Mouse (Mus musculus) macrophage (primary cell): ENCODE results near the gene Apom. TPM values are rescaled to one million over a fixed set of nuclear protein-coding genes. Genes with fewer than 3 reads are reported as not detected.

Experiments used
- H3K27ac ChIP-seq: fragments of 350-480 bp; formaldehyde crosslinking; 2 replicates; pipeline ENCODE4 v1.9.0; 2021
- H3K36me3 ChIP-seq: fragments of 350-480 bp; formaldehyde crosslinking; 2 replicates; pipeline ENCODE4 v1.9.0; 2021; ENCODE audit errors: inconsistent target
- H3K4me3 ChIP-seq: fragments of 350-480 bp; formaldehyde crosslinking; 2 replicates; pipeline ENCODE4 v1.9.0; 2021; ENCODE audit errors: inconsistent target
- H3K79me2 ChIP-seq: fragments of 350-480 bp; formaldehyde crosslinking; 2 replicates; pipeline ENCODE4 v1.9.0; 2021; ENCODE audit errors: inconsistent target
- WGBS: methylation state at CpG from one replicate; pipeline ENCODE4 v1.1.7; 2026; ENCODE audit warnings: inconsistent platforms; ENCODE audit not compliant: missing documents; 5-methylcytosine and 5-hydroxymethylcytosine counted together
- polyA plus RNA-seq: library from polyadenylated mRNA; stranded (reverse); fragments of 250-400 nt; gene quantifications from 3 replicates; pipeline ENCODE4 v1.2.4, GENCODE M21; 2018; ENCODE audit warnings: inconsistent platforms

Apom gene
- polyA plus RNA-seq, 1 experiment from 2014 or later: not detected

DNA sequence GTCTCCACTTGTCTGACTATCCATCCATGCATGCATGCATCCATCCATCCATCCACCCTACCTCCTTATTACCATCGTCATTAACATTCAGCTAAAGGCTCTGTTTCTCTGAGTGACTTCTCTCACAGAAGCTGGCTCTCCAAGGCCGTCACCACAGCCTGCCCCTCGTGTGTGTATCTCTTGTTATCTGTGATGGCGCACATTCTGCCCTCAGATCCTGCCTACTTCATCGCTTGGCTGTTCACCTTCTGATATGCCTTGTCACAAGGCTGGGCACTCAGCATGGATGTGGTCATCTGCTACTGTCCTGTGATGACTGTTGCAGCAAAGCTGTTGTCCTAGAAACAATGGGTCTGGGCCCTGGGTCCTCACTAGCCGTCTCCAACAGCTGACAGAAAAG is 27.1 kb downstream of the Apom start:
- Histone ChIP-seq H3K4me3 (no peak overlapping the region), H3K36me3 (peaks cover 34% of the 10 kb centered on the region), H3K79me2 (no peaks in the 10 kb centered on the region), H3K27ac (no peak overlapping the region)
- WGBS: 89% methylated on average over 5 of the region's 6 CpGs

DNA sequence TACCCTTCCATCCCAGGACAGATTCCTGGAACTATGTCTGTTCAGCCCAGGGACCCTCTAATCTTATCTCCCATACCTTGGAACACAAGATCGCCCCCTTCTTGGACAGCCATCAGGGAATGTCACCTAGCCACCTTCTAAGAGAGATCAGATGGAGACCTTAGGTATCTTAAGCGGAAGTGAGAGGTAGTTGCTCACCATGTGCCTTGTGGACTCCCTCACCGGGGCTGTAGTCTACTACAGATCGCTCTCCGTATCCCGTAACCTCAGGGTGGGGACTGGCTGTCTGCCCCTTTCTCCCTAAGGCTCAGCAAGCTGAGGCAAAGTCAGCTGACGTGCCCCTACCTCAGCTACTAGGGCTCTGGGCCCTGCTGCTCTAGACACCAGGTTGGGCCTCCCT is 27.8 kb downstream of the Apom start:
- Histone ChIP-seq H3K27ac (no peak overlapping the region), H3K79me2 (no peaks in the 10 kb centered on the region), H3K4me3 (no peak overlapping the region), H3K36me3 (peaks cover 41% of the 10 kb centered on the region)
- WGBS: 100% methylated on average over 7 of the region's 7 CpGs

DNA sequence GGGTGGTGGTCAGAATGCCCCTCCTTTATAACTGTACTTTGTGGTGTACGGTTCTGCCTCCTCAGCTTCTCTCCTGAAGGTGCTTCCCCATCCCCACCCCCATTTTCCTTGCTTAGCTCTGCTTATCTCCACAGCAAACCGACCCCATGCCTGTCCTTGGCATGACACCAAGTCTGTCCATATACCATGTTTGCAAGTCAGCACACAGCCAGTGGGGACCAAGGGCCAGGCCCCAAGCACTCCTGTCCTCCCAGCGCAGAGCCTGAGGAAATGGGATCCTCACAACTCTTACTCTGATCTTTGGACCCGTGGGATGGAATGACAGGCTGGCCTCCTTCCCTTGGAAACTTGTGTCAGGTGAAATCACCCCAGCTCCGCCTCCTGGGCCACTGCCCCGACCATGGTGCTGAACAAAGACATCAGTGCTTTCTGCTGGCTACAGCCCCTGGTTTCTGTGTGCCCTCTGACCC is 28.6 kb downstream of the Apom start:
- WGBS: 65% methylated on average over 6 of the region's 6 CpGs
- H3K27ac ChIP-seq: no peak overlapping the region
- H3K36me3 ChIP-seq: peaks cover 48% of the 10 kb centered on the region
- no peak overlapping the region for H3K4me3 ChIP-seq
- H3K79me2 ChIP-seq: no peaks in the 10 kb centered on the region

DNA sequence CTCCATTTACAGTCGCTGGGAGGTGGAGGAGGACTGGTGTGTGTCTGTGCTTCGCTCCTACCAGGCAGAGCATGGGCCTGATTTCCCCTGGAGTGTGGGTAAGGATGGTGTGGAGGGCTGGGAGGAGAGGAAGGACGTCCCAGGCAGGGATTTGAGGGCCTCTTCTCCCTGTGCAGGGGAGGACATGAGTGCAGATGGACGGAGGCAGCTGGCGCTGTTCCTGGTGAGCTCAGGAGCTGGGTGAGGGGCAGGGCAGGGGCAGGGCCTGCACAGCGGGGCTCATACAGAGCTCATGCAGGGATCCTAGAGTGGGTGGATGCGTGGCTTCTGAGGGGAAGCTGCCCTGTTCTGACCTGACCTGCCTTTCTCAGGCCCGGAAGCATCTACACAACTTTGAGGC is 29.6 kb downstream of the Apom start:
- H3K36me3 ChIP-seq: peaks cover 57% of the 10 kb centered on the region
- H3K27ac ChIP-seq: no peak overlapping the region
- whole genome bisulfite sequencing: 90% methylated on average over 8 of the region's 8 CpGs
- H3K79me2 ChIP-seq: no peaks in the 10 kb centered on the region
- H3K4me3 ChIP-seq: no peak overlapping the region

DNA sequence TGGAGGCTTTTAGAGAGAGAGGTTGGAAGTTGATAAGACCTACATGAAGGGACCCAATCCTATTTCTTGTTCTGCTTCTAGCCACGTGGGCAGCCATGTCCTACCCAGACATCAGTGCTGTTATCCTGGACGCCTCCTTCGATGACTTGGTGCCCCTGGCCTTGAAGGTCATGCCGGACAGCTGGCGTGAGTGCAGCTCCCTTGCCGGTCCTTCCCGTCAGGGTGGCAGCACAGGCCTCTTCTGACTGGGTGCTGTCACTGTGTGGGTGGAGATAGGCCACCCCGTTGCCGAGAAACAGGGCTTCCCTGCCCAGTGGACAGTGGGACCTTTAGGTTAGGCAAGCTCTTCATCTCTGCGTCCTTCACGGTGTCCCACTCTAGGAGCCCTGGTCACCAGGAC is 30.7 kb downstream of the Apom start:
- Histone ChIP-seq H3K27ac (no peak overlapping the region), H3K4me3 (no peak overlapping the region), H3K36me3 (peaks cover 69% of the 10 kb centered on the region), H3K79me2 (no peaks in the 10 kb centered on the region)
- WGBS: 93% methylated on average over 10 of the region's 11 CpGs

DNA sequence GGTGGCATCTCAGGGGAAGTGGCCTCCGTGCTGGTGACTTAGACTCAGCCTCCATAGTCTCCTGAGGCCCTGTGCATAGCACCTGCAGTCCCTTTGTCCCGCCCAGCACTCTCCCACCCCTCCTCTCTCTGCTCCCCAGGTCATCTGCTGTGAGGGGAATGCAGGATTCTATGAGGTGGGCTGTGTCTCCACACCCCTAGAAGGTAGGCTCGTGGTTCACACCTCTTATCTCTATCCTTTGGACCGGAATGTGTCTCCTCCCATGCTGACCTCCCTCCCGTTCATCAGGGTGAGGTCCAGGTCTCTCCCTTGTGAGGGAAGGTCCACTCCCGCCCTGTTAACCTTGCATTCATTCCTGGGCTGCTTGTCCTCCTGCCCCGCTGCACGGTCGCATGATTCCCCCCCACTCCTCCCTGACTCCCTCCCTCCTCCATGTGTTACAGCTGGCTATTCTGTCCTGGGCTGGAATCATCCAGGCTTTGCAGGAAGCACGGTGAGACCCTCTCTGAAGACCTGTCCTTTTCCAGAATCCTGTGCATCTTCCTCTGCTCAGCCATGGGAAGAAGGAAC is 31.6 kb downstream of the Apom start:
- WGBS: 93% methylated on average over 10 of the region's 10 CpGs
- Histone ChIP-seq H3K27ac (no peak overlapping the region), H3K4me3 (no peak overlapping the region), H3K36me3 (peaks cover 72% of the 10 kb centered on the region), H3K79me2 (no peaks in the 10 kb centered on the region)

DNA sequence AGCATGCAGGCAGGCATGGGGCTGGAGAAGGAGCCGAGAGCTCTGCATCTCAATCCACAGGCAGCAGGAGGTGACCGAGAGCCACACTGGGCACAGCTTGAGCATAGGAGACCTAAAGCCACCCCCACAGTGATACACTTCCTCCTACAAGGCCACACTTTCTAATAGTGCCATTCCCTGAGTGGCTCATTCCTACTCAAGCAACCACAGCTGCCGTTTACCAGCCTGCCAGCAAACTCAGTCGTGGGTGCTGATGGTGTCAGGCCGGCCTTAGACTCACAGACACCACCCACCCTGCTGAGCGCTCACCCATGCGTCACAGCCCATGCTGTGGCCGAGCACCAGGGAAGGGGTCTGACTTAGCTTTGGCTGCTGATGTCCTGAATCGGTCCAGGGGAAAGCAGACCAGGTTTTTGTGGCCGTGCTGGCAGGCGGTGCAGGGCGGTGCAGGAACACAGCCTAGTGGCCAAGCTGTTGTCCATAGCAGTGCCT is 34.6 kb downstream of the Apom start:
- no peak overlapping the region for H3K4me3 ChIP-seq
- 95% methylated on average over 12 of the region's 12 CpGs for WGBS
- no peaks in the 10 kb centered on the region for H3K79me2 ChIP-seq
- H3K27ac ChIP-seq: no peak overlapping the region
- peaks cover 80% of the 10 kb centered on the region for H3K36me3 ChIP-seq

DNA sequence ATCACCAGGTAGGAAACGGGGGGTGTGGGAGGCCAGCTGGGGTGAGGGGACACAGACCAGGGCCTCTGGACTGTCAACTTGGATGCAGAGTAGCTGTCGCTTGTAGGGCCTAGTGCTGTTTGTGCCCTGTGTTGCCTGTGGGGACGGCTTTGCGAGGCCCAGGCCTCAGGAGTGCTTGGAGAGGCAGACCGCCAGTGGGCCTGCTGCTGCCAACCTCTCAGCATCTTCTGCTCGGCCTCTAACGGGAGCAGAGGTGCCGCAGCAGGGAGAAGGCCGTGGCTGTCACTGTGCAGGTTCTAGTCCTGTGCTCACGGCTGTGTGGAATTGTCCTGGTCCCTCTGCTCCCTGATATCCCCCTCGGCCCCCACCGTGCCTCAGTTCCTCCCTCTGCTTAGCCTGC is 35.3 kb downstream of the Apom start:
- 96% methylated on average over 12 of the region's 12 CpGs for WGBS
- peaks cover 78% of the 10 kb centered on the region for H3K36me3 ChIP-seq

DNA sequence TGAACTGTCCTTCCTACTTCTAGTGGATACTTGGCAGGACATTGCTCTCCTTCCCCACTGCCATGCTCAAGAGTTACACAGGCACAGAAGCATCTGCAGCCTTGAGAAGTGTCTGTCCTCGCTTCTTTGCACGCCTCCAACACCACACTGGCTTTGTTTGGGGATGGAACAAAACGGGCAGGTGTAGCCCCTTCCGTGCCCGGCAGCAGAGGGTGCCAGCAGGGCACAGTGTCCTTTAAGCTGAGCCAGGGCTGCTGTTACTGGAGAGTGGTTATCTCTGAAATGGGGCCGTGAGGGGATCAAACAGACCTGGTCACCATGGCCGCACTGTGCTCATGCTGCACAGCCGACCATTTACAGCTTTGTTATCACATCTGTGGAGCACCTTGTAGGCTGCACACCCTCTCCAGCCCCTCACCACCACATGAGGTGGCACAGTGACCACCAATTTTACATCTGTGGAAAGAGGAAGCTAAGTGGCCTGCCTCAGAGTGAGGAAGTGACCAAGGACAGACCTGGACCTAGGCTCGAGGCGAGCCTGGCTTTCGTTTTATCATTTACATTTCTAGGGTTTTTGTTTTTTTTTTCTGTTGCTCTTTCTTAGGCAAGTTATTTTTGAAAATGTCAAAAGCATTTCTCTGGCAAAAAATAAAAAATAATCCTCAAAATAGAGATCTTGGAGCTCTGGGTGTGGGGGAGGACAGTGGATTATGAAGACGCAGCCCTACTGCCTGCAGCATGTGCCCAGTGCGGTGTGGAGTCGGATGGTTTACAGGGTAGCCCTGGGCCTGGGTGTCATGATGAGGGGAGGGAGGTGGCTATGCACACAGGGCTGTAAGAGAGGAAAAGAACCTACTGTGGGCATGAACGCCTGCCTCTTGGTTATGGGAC is 37.1 kb downstream of the Apom start:
- Histone ChIP-seq H3K36me3 (peaks cover 65% of the 10 kb centered on the region), H3K79me2 (peaks cover 11% of the 10 kb centered on the region; the same call in 1 of the 2 replicates), H3K4me3 (no peak overlapping the region), H3K27ac (no peak overlapping the region)
- WGBS: 83% methylated on average over 15 of the region's 15 CpGs

More for the DNA sequence above, 35.3 kb downstream of the Apom start:
- Histone ChIP-seq H3K27ac (no peak overlapping the region), H3K79me2 (no peaks in the 10 kb centered on the region), H3K4me3 (no peak overlapping the region)

DNA sequence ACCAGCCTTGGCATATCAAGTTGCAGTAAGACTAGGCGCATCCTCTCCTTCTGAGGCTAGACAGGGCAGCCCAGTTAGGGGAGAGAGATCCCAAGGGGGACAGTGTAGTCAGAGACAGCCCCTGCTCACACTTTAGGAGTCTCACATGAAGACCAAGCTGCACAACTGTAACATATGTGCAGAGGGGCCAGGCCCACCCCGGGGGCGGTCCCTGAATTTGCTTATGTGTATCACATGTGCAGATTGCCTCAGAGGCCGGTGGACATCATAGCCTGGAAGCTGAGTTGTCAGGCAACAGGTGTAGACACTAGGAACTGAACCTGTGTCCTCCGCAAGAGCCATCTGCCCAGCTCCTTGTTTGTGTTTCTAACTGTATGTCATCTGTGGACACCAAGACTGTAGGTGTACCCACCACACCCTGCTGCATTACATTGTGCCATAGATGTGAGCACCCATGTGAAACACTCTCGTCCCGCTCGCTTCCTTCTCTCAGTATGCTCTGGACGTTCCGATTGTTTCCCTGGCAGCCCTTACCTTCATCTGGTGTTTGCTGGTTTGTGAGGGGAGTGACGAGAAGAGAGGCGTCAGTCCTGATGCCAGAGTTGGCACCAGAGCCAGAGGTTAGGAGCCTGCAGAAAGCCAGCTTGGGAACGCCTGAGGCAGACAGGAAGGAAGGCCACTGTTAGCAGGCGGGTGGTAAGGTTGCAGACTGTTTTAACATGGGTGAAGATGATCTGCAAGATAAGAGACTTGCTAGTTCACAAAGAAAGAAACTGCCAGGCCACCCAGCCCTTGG is 39.2 kb downstream of the Apom start:
- Histone ChIP-seq H3K4me3 (no peak overlapping the region), H3K79me2 (peaks cover 13% of the 10 kb centered on the region; the same call in 1 of the 2 replicates), H3K27ac (no peak overlapping the region), H3K36me3 (peaks cover 45% of the 10 kb centered on the region)
- WGBS: 92% methylated on average over 14 of the region's 14 CpGs

DNA sequence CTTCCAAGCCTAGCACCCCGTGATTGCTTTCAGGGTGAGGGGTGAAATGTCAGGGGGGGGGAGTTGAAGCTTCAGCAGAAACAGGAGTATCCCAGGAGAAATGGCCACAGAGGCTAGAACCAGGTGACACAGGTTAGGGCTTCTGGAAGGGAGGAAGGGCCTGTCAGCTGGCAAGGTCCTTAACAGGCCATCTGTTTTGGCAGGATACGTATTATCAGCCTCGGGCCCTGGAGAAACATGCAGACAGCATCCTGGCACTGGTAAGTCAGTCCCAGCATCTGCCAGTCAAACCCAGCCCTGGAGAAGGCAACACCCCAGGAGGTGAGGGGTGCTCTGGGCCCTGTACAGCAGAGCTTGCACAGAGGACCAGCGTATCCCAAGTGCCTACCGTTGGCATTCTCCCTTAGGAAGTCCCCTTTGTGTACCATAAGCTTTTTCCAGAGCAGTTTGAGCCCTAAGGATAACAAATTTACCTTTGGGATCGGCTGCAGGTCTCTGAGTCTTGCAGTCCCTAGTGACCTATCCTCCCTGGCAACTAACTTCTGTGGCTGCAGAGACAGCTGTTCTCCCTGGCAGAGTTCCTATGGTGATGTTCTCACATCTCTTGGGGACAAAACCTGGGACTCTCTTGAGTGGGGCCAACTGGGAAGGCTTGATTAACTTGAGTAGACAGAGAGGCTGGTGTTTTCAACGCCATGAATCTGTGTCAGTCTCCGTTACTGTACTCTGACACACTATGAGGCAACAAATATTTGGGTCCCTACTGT is 41.5 kb downstream of the Apom start:
- Histone ChIP-seq H3K36me3 (peaks cover 27% of the 10 kb centered on the region), H3K79me2 (peaks cover 13% of the 10 kb centered on the region; the same call in 1 of the 2 replicates), H3K27ac (no peak overlapping the region), H3K4me3 (peak overlapping the region; percentile 68)
- 74% methylated on average over 8 of the region's 8 CpGs for WGBS

DNA sequence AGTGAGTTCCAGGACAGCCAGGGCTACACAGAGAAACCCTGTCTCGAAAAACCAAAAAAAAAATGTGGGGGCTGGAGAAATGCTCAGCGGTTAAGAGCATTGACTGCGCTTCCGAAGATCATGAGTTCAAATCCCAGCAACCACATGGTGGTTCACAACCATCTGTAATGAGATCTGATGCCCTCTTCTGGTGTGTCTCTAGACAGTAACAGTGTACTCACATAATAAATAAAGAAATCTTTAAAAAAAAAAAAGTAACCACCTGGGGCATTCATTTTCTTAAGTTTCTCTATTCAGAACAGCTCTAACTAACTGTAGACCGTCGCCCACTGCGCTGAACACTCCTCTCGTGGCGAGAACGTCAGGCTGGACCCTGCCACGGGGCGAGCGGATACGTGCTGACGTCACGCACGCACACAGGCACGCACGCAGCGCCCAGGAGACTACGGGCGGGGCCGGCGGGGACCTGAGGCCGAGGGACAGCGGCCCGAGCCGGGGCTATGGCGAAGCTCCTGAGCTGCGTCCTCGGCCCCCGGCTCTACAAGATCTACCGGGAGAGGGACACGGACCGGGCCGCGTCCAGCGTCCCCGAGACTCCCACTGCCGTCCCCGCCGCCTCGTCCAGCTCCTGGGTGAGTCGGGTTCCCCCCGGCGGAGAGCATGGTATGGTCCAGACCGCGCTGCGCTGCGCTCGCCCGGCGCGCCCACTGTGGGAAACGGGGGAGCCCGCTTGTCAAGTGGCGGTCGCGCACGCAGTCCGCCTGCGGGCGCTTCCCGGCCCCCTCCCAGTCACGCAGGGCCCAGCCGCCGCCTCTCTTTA is 42.8 kb downstream of the Apom start, which contains the start of gene Abhd16a:
TSS of gene Abhd16a (plus strand) at position 439 of the 820 bp plus-strand sequence.
- Histone ChIP-seq H3K27ac (peak within 1 kb of the TSS; percentile 47), H3K36me3 (peaks cover 25% of the 10 kb centered on the region), H3K79me2 (peaks cover 13% of the 10 kb centered on the region; the same call in 1 of the 2 replicates), H3K4me3 (peak within 1 kb of the TSS; percentile 68)
- WGBS: 3% methylated on average over 66 of the region's 67 CpGs

DNA sequence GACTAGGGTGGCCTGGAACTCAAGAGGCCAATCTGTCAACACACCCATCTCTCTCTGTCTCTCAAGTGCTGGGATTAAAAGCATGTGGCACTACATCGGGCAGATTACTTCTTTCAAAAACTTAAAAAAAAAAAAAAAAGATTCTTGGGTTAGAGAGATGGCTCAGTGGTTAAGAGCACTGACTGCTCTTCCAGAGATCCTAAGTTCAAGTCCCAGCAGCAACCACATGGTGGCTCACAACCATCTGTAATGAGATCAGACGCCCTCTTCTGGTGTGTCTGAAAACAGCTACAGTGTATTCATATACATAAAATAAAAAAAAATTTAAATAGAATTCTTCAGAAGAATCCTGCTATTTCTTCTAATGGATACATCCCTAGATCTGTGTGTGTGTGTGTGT is 43.7 kb downstream of the Apom start:
- Histone ChIP-seq H3K27ac (no peak overlapping the region), H3K79me2 (peaks cover 13% of the 10 kb centered on the region; the same call in 1 of the 2 replicates), H3K4me3 (no peak overlapping the region), H3K36me3 (peaks cover 16% of the 10 kb centered on the region)
- WGBS: 47% methylated on average over 2 of the region's 2 CpGs
